Mouse (Mus musculus): ENCODE data around the gene Scaf1.
A peak's percentile ranks its signal among the peaks of the same experiment; 100 is the strongest.

Gene Scaf1

GRCm38 (mm10) chr7:45015957-45016612 lies at the start of gene Scaf1:
Gene Scaf1 (minus strand): TSS chr7:45016363.
- DNase-seq = peak; percentile 99 to 100

- DNase-seq = peak; percentile 96 to 98
Observed at GRCm38 (mm10) chr7:45062239-45062835, 46.2 kb upstream of the Scaf1 start, which contains the start of the genes Nosip and Prrg2. Gene Nosip (plus strand): TSS chr7:45062429. Gene Prrg2 (minus strand): TSS chr7:45062677.

- DNase-seq = peak; percentile 89 to 91
Observed at GRCm38 (mm10) chr7:45061532-45062075, 45.4 kb upstream of the Scaf1 start.

- DNase-seq = no peak
Observed at GRCm38 (mm10) chr7:45060632-45061122, 44.5 kb upstream of the Scaf1 start.

- no peak for DNase-seq
Observed at GRCm38 (mm10) chr7:45058607-45059571, 42.7 kb upstream of the Scaf1 start.

- no peak for DNase-seq
Observed at GRCm38 (mm10) chr7:45056972-45057348, 40.8 kb upstream of the Scaf1 start.

GRCm38 (mm10) chr7:45056329-45056971 lies 40.3 kb upstream of the Scaf1 start:
- no peak for DNase-seq

- DNase-seq = peak; percentile 96 to 99
Observed at GRCm38 (mm10) chr7:45053931-45054510, 37.9 kb upstream of the Scaf1 start.

GRCm38 (mm10) chr7:45053117-45053930 lies 37.2 kb upstream of the Scaf1 start:
- peak; percentile 59 to 80 for DNase-seq

- DNase-seq = peak in 1 of 2 experiments; percentile 62
Observed at GRCm38 (mm10) chr7:45052862-45053116, 36.6 kb upstream of the Scaf1 start, which contains the start of gene Prr12. Gene Prr12 (minus strand): TSS chr7:45052881.

GRCm38 (mm10) chr7:45052181-45052861 lies 36.2 kb upstream of the Scaf1 start:
- DNase-seq = peak; percentile 13 to 39

- DNase-seq = no peak
Observed at GRCm38 (mm10) chr7:45051601-45051974, 35.4 kb upstream of the Scaf1 start.

- peak; percentile 74 to 77 for DNase-seq
Observed at GRCm38 (mm10) chr7:45050945-45051600, 34.9 kb upstream of the Scaf1 start.

- DNase-seq = no peak
Observed at GRCm38 (mm10) chr7:45048923-45049657, 32.9 kb upstream of the Scaf1 start.

- DNase-seq = peak in 1 of 2 experiments; percentile 27
Observed at GRCm38 (mm10) chr7:45048001-45048890, 32.1 kb upstream of the Scaf1 start.

- no peak for DNase-seq
Observed at GRCm38 (mm10) chr7:45047491-45047890, 31.3 kb upstream of the Scaf1 start.

- DNase-seq = no peak
Observed at GRCm38 (mm10) chr7:45046853-45047350, 30.7 kb upstream of the Scaf1 start.

- DNase-seq = no peak
Observed at GRCm38 (mm10) chr7:45045741-45046140, 29.6 kb upstream of the Scaf1 start.

Data from kidney, postnatal 36 days (tissue).